Mouse (Mus musculus) common myeloid progenitor, adult 5-6 weeks (primary cell): Measurements from ENCODE around the gene Prdm5. TPM values are rescaled to one million over a fixed set of nuclear protein-coding genes. Genes with fewer than 3 reads are reported as not detected.

ENCODE experiments used
- ATAC-seq: replicated peaks from 2 replicates; pipeline ENCODE4 v1.8.0; 2016; ENCODE audit warnings: low read depth, mild to moderate bottlenecking, moderate TSS enrichment, inconsistent platforms; ENCODE audit not compliant: poor library complexity, severe bottlenecking
- total RNA-seq: library from RNA; stranded (forward); fragments of 200-1000, 187-1606 nt; gene quantifications from 2 replicates; pipeline ENCODE4 v1.2.3, GENCODE M21; 2017

Gene Prdm5
- total RNA-seq, 1 experiment from 2014 or later, result 27.0 TPM

DNA sequence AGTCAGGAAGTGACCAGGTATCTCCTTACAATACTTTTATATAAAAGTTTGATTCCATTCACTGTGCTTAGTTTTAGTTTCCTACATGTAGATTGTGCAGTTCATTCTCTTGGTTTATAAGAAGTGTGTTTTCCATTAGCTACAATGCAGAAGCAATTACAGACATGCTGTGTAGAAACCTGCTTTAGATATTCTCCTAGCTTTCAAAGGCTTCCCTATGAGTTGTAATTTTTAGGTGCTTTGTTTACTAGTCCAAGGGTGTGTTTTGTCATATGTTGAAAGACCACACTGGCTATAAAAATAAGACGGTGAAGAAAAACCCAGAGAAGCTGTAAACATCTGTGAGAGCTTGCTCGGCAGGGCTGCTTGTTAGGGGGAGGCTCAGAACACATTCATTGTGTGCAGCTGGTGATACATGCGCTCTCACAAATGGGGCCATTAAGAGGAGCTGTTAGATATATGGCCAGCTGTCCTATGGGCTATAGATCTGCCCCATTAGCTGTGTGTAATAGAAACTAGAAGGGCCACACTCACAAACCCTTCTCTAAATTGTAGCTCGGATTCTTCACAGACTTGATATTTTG lies 144.8 kb downstream of the Prdm5 start:
- no peak for ATAC-seq

DNA sequence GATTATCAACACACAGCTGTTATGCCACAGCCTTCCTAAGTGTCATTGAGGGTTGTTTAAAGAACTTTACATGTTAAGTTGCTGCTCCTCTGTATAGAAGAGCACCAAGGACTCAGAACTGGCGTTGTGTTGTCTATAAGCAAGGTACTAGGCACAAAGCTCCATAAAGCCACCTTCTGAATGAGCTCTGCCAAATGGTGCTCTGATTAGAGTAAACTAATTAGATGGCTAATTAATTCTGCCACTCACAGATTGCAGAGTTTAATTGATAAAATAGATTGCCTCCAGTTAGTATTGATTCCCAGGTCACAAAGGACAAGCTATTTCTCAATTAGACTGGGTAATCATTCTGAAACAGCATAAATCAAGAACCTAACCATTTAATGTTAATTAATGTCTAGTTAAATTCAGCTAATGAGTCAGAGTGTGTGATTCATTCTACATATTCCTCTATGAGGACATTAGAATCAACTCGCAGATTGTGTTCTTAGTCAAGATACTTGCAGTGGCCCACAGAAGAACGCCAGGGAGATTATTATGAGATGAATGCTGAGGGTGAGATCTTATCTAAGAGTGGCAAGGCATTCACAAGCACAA lies 147.0 kb downstream of the Prdm5 start:
- ATAC-seq, result no peak

DNA sequence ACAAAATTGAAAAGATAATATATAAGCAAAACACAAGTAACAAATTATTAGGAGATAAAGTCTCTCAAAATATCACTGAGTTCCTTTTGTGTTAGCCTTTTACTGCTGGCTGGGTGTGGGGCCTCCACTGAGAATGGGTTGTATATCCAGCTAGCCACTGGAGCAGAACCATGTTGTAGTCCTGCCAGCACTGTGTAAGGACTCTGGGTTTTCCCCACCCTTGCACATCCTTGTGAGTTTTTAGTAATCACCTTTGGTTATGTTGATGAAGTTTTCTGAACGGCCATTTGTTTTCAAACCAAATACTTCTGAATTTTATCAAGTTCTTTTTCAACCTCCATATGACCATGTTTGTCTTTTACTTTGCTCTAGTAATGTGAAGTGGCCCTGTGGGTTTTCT lies 151.7 kb downstream of the Prdm5 start:
- no peak for ATAC-seq

DNA sequence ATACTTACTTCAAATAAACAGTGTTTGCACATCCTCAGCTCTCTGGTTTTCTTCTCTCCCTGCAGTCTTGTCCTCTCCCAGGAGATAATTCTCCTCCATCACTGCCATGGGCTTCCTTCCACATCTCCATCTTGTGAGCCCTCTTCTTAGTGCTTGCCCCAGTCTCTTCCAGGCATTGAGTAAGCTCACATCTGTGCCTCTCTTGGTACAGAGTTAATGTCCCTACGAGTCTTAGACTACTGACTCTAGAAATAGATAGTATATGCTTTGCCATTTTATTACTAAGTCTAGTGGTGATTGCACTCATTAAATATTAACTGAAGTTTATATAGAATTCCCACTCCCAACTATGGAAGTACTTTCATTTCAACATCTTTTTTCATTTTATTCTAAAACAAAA lies 154.0 kb downstream of the Prdm5 start:
- no peak for ATAC-seq

DNA sequence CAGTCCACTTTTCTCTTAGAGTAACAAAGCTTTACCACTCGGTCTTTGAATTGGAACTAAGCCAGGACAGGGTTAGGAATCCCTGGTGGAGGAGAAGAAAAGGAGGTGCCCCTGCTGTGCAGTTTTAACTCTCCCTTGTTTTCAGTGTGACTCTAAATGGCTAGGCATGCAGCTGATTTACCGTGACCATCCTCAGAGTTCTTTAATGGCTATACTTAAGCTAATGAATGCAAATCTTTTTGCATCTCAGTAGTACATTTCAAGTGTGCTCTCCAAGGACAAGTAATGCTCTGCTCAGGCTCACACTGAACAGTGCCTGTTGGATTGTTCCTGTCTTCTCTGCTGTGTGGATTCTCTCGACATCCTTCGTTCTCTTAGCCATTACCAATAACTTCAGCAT lies 154.4 kb downstream of the Prdm5 start:
- ATAC-seq, result no peak

DNA sequence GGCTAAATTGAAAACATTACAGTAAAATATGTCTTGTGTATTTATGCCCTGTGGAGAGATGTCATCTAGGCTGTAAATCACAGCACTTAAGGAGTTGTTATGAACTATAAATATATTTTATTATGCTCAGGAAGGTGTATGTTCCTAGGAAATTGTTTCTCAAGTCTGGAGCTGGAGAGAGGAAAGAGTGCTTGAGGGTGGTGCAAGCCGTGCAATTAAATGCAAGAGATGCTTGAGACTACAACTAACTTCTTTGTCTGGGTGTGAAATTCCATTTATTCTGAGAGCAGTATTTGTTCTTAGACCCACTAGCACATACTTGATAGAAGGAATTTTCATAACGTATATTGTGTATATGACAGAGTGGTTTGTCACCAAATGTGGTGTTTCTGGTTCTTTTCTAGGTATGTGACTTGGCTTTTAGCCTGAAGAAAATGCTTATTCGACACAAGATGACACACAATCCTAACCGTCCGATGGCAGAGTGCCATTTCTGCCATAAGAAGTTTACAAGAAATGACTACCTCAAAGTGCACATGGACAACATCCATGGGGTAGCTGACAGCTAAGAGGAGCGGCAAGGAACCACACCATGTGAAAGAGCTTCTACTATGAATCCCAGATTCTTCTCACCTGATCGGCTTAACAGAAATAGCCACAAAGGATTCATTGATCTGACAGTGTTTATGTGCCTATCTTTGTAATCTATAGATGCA lies 156.9 kb downstream of the Prdm5 start:
- no peak for ATAC-seq

DNA sequence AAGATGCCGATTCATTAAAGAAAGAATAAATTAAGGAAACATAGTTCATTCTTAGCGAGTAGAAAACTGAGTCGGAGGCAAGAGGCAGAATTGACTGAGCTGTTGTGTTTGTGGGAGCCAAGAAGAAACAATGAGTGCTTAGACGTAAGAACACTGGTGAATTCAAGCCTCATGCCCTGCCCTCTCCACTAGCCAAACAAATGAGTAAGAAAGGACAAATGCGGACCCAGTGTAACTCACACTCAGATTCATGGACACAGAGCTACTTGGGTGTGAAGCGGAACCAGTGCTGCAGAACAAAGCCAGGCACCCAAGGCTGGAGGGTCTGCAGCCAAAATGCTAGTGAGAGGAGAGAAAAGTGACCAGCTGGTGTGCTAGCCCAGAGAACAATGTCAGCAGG lies 171.7 kb downstream of the Prdm5 start:
- no peak for ATAC-seq

DNA sequence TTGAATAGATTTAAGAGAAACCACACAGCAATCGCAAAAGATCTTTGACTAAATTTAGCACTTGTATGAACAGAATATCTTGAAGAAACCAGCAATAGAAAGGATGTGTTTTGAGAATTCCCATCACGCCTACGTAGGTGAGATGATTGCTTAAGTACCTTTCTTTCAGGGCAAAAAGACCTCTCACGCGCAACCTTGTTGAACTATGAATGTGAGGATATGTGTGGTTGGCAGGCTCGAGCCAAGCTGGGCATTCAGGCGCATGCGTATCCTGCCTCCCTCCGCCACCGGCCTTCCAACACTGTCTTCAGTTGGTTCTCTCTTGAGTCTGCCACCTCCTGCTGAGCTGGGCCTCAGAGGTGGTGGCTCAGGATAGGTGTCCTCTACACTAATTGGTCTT lies 173.5 kb downstream of the Prdm5 start, which contains the start of gene 4930544G11Rik:
Gene 4930544G11Rik, plus strand, starts transcription at position 301 of the 400 bp plus-strand sequence.
- no peak for ATAC-seq

DNA sequence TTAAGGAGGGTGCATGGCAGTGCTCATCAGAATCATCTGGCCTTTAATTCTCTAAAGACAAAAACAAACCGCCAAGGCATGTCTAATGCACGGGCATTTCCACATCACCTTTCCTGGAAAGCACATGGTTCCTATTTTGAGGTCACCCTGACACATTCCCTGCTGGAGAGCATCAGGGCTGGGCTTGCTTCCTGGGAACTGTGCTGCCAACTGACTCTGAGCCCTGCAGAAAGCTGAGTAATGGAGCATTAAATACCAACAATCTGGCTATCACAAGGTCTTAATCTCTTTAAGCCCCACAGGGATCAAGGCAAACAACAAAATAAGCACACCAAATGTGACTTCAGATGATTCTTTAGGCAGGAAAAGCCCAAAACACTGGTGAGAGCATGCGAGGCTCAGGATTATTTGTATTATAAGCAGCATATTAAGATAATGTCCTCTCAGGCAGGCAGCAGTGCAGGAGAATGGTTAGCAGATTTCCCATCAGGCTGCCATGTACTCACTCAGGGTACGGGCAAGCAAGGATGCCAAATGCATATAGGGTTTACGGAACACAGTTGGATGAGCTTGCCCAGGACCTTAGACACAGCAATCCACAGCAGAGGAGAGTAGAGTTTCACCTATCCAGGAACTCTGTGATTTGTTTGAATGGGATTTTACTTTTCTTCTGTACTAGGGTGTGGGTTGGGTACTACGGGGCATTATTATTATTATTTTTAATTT lies 190.8 kb downstream of the Prdm5 start:
- ATAC-seq, result no peak

DNA sequence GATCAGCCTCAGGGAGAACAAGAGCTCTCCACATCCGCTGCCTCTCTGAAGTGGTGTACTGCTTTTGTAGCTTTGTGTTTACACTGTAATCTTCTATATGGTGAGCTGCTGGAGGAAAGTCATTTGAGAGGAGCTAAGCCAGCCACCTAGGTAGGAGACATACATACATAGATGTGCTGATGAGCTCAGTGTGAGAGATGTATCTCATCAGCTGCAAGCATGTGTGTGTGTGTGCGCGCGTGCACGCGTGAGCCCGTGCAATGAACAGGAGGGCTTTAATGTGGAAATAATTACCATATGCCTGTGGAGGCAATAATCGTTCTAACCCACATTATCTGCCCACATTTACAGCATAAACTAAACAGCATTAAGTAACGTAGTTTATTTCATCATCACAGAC lies 191.6 kb downstream of the Prdm5 start:
- ATAC-seq, result no peak

Other genes starting within 250 kb of the Prdm5 start
- gene Ndnf, start 107.4 kb upstream of the Prdm5 start, total RNA-seq, result not detected in 2 replicates
- gene 4930544G11Rik, start 173.6 kb downstream of the Prdm5 start, total RNA-seq, result not detected in 2 replicates